Mouse (Mus musculus) frontal cortex, postnatal 10 days (tissue): Measurements from ENCODE around the gene E4f1.
"Not testable (repeated sequence)": the region's sequence is repeated elsewhere in the genome, so short reads cannot be mapped to it uniquely, and the experiment has no call there.

Source experiments
- DNase-seq, 2 experiments: peaks; one replicate each; pipeline ENCODE4 v3.0.0; 2022; ENCODE audit warnings: low spot score in 2 of 2, mixed read lengths in 1 of 2

E4f1 gene

GRCm38 (mm10) chr17:24455523-24456206 is 14.4 kb downstream of the E4f1 start:
- DNase-seq, result not testable (repeated sequence)

GRCm38 (mm10) chr17:24454756-24455522 is 15.2 kb downstream of the E4f1 start:
- peak; percentile 98 to 99 for DNase-seq

- no peak for DNase-seq
Measured at GRCm38 (mm10) chr17:24454218-24454755, 15.8 kb downstream of the E4f1 start.

- DNase-seq, result no peak
Measured at GRCm38 (mm10) chr17:24453372-24453771, 16.7 kb downstream of the E4f1 start.

GRCm38 (mm10) chr17:24451220-24451619 is 18.9 kb downstream of the E4f1 start:
- DNase-seq, result no peak

- no peak for DNase-seq
Measured at GRCm38 (mm10) chr17:24449507-24449906, 20.6 kb downstream of the E4f1 start.

GRCm38 (mm10) chr17:24446590-24446989 is 23.5 kb downstream of the E4f1 start:
- no peak for DNase-seq

- no peak for DNase-seq
Measured at GRCm38 (mm10) chr17:24443409-24443808, 26.7 kb downstream of the E4f1 start.

GRCm38 (mm10) chr17:24442632-24443155 is 27.4 kb downstream of the E4f1 start, which contains the start of gene Dnase1l2:
Dnase1l2 (minus strand) TSS chr17:24443105.
- DNase-seq, result no peak

- no peak for DNase-seq
Measured at GRCm38 (mm10) chr17:24442107-24442506, 28.0 kb downstream of the E4f1 start.

- DNase-seq, result no peak
Measured at GRCm38 (mm10) chr17:24441148-24441547, 29.0 kb downstream of the E4f1 start.

GRCm38 (mm10) chr17:24440377-24440776 is 29.7 kb downstream of the E4f1 start:
- DNase-seq, result no peak

- DNase-seq, result no peak
Measured at GRCm38 (mm10) chr17:24437016-24437415, 33.1 kb downstream of the E4f1 start.

GRCm38 (mm10) chr17:24429201-24429983 is 40.7 kb downstream of the E4f1 start:
- no peak for DNase-seq

GRCm38 (mm10) chr17:24427170-24427557 is 42.9 kb downstream of the E4f1 start:
- DNase-seq, result no peak

- DNase-seq, result peak; percentile 89 to 90
Measured at GRCm38 (mm10) chr17:24426471-24427169, 43.5 kb downstream of the E4f1 start, which contains the start of gene Eci1. Eci1 (plus strand) TSS chr17:24426641.

GRCm38 (mm10) chr17:24425905-24426304 is 44.2 kb downstream of the E4f1 start:
- DNase-seq, result no peak

GRCm38 (mm10) chr17:24425326-24425725 is 44.8 kb downstream of the E4f1 start:
- DNase-seq, result not testable (repeated sequence)

- DNase-seq, result no peak
Measured at GRCm38 (mm10) chr17:24424489-24424888, 45.6 kb downstream of the E4f1 start.

- no peak for DNase-seq
Measured at GRCm38 (mm10) chr17:24423114-24423513, 47.0 kb downstream of the E4f1 start.

- no peak for DNase-seq
Measured at GRCm38 (mm10) chr17:24416051-24416652, 54.0 kb downstream of the E4f1 start.
